Mouse (Mus musculus) lung, postnatal 4 days (tissue): ENCODE results near the gene Tmem222.

ENCODE experiments used
- DNase-seq, 2 experiments: peaks; one replicate each; pipeline ENCODE4 v3.0.0; 2021

Gene Tmem222

GRCm38 (mm10) chr4:133277104-133278026 lies at the start of gene Tmem222:
Tmem222 (minus strand) TSS chr4:133277792.
- DNase-seq, result peak; percentile 96 to 97

- DNase-seq, result no peak
Measured at GRCm38 (mm10) chr4:133319667-133320066, 42.1 kb upstream of the Tmem222 start.

GRCm38 (mm10) chr4:133315991-133316390 lies 38.4 kb upstream of the Tmem222 start:
- DNase-seq, result no peak

- peak; percentile 52 to 73 for DNase-seq
Measured at GRCm38 (mm10) chr4:133314896-133315295, 37.3 kb upstream of the Tmem222 start.

- peak; percentile 79 to 90 for DNase-seq
Measured at GRCm38 (mm10) chr4:133309948-133310347, 32.4 kb upstream of the Tmem222 start.

- peak; percentile 56 to 70 for DNase-seq
Measured at GRCm38 (mm10) chr4:133307331-133307730, 29.7 kb upstream of the Tmem222 start.

- no peak for DNase-seq
Measured at GRCm38 (mm10) chr4:133305825-133306224, 28.2 kb upstream of the Tmem222 start.

- DNase-seq, result no peak
Measured at GRCm38 (mm10) chr4:133304770-133305169, 27.2 kb upstream of the Tmem222 start.

- DNase-seq, result no peak
Measured at GRCm38 (mm10) chr4:133302668-133303067, 25.1 kb upstream of the Tmem222 start.

- DNase-seq, result peak; percentile 63 to 75
Measured at GRCm38 (mm10) chr4:133301802-133302201, 24.2 kb upstream of the Tmem222 start.

GRCm38 (mm10) chr4:133300421-133300820 lies 22.8 kb upstream of the Tmem222 start:
- DNase-seq, result no peak

- DNase-seq, result no peak
Measured at GRCm38 (mm10) chr4:133299701-133300100, 22.1 kb upstream of the Tmem222 start.

GRCm38 (mm10) chr4:133298516-133299365 lies 21.1 kb upstream of the Tmem222 start:
- no peak for DNase-seq

- DNase-seq, result peak; percentile 87
Measured at GRCm38 (mm10) chr4:133297801-133298238, 20.2 kb upstream of the Tmem222 start.

GRCm38 (mm10) chr4:133297360-133297759 lies 19.8 kb upstream of the Tmem222 start:
- DNase-seq, result no peak

GRCm38 (mm10) chr4:133294084-133294483 lies 16.5 kb upstream of the Tmem222 start:
- DNase-seq, result no peak

GRCm38 (mm10) chr4:133292901-133293843 lies 15.6 kb upstream of the Tmem222 start:
- no peak for DNase-seq

- no peak for DNase-seq
Measured at GRCm38 (mm10) chr4:133292405-133292804, 14.8 kb upstream of the Tmem222 start.

- DNase-seq, result no peak
Measured at GRCm38 (mm10) chr4:133291255-133291654, 13.7 kb upstream of the Tmem222 start.

GRCm38 (mm10) chr4:133286476-133287077 lies 9.0 kb upstream of the Tmem222 start:
- no peak for DNase-seq

GRCm38 (mm10) chr4:133285950-133286349 lies 8.4 kb upstream of the Tmem222 start:
- no peak for DNase-seq

- DNase-seq, result no peak
Measured at GRCm38 (mm10) chr4:133285299-133285698, 7.7 kb upstream of the Tmem222 start.
